Mouse (Mus musculus): Measurements from ENCODE around the gene Bbs9.

- TF ChIP-seq EP300 (IDR thresholded peaks at IDR 0.05; ENCODE audit: insufficient read depth, low read depth, low read length) (no peak), CTCF (IDR thresholded peaks at IDR 0.05; ENCODE audit: low read depth, low read length) (no peak)
Measured at GRCm38 (mm10) chr9:22576426-22577139, 101.1 kb downstream of the Bbs9 start.

All from ES-Bruce4 (cell line).